Mouse (Mus musculus): ENCODE data around the gene Abcf1. TPM values are rescaled to one million over a fixed set of nuclear protein-coding genes. Genes with fewer than 3 reads are reported as not detected.

Abcf1 gene
- polyA plus RNA-seq, 1 experiment from 2014 or later, result 110 TPM

- TF ChIP-seq CTCF (IDR thresholded peaks at IDR 0.05), result no peak
- ATAC-seq (no peak), DNase-seq (ENCODE audit: low read depth, low spot score) (no peak)
- ChIA-PET CTCF (interaction anchor here (1.1 to 8.5 kb wide), 2 partner anchors 21 to 62 kb away, joined by 4 to 44 read pairs; partner anchors contain the start of gene H2-T24), POLR2A (interaction anchor here (0.5 kb wide), 1 partner anchor 33 kb away, joined by 3 read pairs; no protein-coding TSS in a partner anchor)
- no peaks in the 10 kb centered on the region for H3K27me3 ChIP-seq
- in situ Hi-C loops (cut with MboI; ENCODE audit: low pct_unique_long_range_greater_than_20kb), result loop anchor here (5.0 kb wide), 1 partner anchor 119 kb away; no protein-coding TSS in a partner anchor
These were observed 29.2 kb upstream of the Abcf1 start for GRCm38 (mm10) chr17:35998545-35999305.

- ATAC-seq (no peak), DNase-seq (ENCODE audit: low read depth, low spot score) (no peak)
- in situ Hi-C loops (cut with MboI; ENCODE audit: low pct_unique_long_range_greater_than_20kb), result loop anchor here (5.0 kb wide), 1 partner anchor 119 kb away; no protein-coding TSS in a partner anchor
- no peaks in the 10 kb centered on the region for H3K27me3 ChIP-seq
- no peak for TF ChIP-seq CTCF (IDR thresholded peaks at IDR 0.05)
- ChIA-PET POLR2A (interaction anchor here (0.5 to 0.7 kb wide), 2 partner anchors 33 to 50 kb away, joined by 3 to 5 read pairs; no protein-coding TSS in a partner anchor), CTCF (interaction anchor here (0.6 to 8.5 kb wide), 13 partner anchors 19 to 135 kb away, joined by 3 to 44 read pairs (median 4); partner anchors contain the start of genes Gm19684, H2-T23 and H2-T24)
These were observed 28.4 kb upstream of the Abcf1 start for GRCm38 (mm10) chr17:35997713-35998510.

GRCm38 (mm10) chr17:35996949-35997348 is 27.4 kb upstream of the Abcf1 start:
- DNase-seq (ENCODE audit: low read depth, low spot score), result peak; percentile 95
- ATAC-seq, result peak; percentile 77
- in situ Hi-C loops (cut with MboI; ENCODE audit: low pct_unique_long_range_greater_than_20kb), result loop anchor here (5.0 kb wide), 1 partner anchor 120 kb away; no protein-coding TSS in a partner anchor
- H3K27me3 ChIP-seq, result no peaks in the 10 kb centered on the region
- ChIA-PET CTCF (interaction anchor here (0.6 to 2.4 kb wide), 13 partner anchors 20 to 136 kb away, joined by 3 to 19 read pairs (median 3); partner anchors contain the start of genes Gm19684, Gm6034, H2-T22 and H2-T23), POLR2A (interaction anchor here (0.6 to 0.7 kb wide), 2 partner anchors 18 to 30 kb away, joined by 3 read pairs; no protein-coding TSS in a partner anchor)
- TF ChIP-seq CTCF (IDR thresholded peaks at IDR 0.05), result peak; percentile 99

- CTCF ChIA-PET, result interaction anchor here (1.3 to 5.4 kb wide), 10 partner anchors 8 to 194 kb away, joined by 4 to 74 read pairs (median 12); partner anchors contain the start of genes Gnl1 and Prr3
- TF ChIP-seq CTCF (IDR thresholded peaks at IDR 0.05), result no peak
These were observed 25.3 kb upstream of the Abcf1 start for GRCm38 (mm10) chr17:35994879-35995240.

GRCm38 (mm10) chr17:35994175-35994878 is 24.8 kb upstream of the Abcf1 start:
- in situ Hi-C loops (cut with MboI; ENCODE audit: low pct_unique_long_range_greater_than_20kb), result loop anchor here (5.0 kb wide), 1 partner anchor 57 kb away; no protein-coding TSS in a partner anchor
- POLR2A ChIA-PET, result interaction anchor here (0.7 to 1.4 kb wide), 4 partner anchors 11 to 75 kb away, joined by 3 to 6 read pairs (median 4); partner anchors contain the start of genes Gnl1 and Prr3
- peak; percentile 54 for DNase-seq (ENCODE audit: low read depth, low spot score)

More at GRCm38 (mm10) chr17:35994879-35995240, 25.3 kb upstream of the Abcf1 start:
- POLR2A ChIA-PET, result interaction anchor here (0.6 to 0.7 kb wide), 2 partner anchors 11 to 80 kb away, joined by 3 to 6 read pairs; no protein-coding TSS in a partner anchor
- in situ Hi-C loops (cut with MboI; ENCODE audit: low pct_unique_long_range_greater_than_20kb), result loop anchor here (5.0 kb wide), 2 partner anchors 58 to 122 kb away; no protein-coding TSS in a partner anchor
- DNase-seq (ENCODE audit: low read depth, low spot score) (no peak), ATAC-seq (no peak)
- no peaks in the 10 kb centered on the region for H3K27me3 ChIP-seq

GRCm38 (mm10) chr17:35993675-35994074 is 24.1 kb upstream of the Abcf1 start:
- no peaks in the 10 kb centered on the region for H3K27me3 ChIP-seq
- peak; percentile 99 for TF ChIP-seq CTCF (IDR thresholded peaks at IDR 0.05)
- DNase-seq (ENCODE audit: low read depth, low spot score) (no peak), ATAC-seq (peak; percentile 68)
- in situ Hi-C loops (cut with MboI; ENCODE audit: low pct_unique_long_range_greater_than_20kb), result loop anchor here (5.0 kb wide), 1 partner anchor 56 kb away; no protein-coding TSS in a partner anchor
- POLR2A ChIA-PET, result interaction anchor here (0.9 to 1.4 kb wide), 4 partner anchors 10 to 74 kb away, joined by 3 to 6 read pairs (median 4); partner anchors contain the start of genes Gnl1 and Prr3
- CTCF ChIA-PET, result interaction anchor here (0.6 to 5.4 kb wide), 30 partner anchors 10 to 195 kb away, joined by 3 to 74 read pairs (median 5); partner anchors contain the start of genes Gm6034, Gnl1, H2-T22 and H2-T24

More at GRCm38 (mm10) chr17:35994175-35994878, 24.8 kb upstream of the Abcf1 start:
- TF ChIP-seq CTCF (IDR thresholded peaks at IDR 0.05), result no peak
- H3K27me3 ChIP-seq, result no peaks in the 10 kb centered on the region
- CTCF ChIA-PET, result interaction anchor here (0.7 to 5.4 kb wide), 27 partner anchors 9 to 195 kb away, joined by 3 to 74 read pairs (median 6); partner anchors contain the start of genes Gm6034, Gnl1, H2-T22 and H2-T24
- ATAC-seq, result peak; percentile 65

GRCm38 (mm10) chr17:35991781-35992180 is 22.2 kb upstream of the Abcf1 start:
- DNase-seq (ENCODE audit: low read depth, low spot score) (no peak), ATAC-seq (no peak)
- ChIA-PET CTCF (interaction anchor here (1.3 to 5.4 kb wide), 3 partner anchors 10 to 69 kb away, joined by 4 to 74 read pairs (median 62); partner anchors contain the start of genes Gnl1 and Prr3), POLR2A (interaction anchor here (1.0 kb wide), 1 partner anchor 11 kb away, joined by 4 read pairs; the partner anchor contains the start of gene Prr3)
- no peaks in the 10 kb centered on the region for H3K27me3 ChIP-seq
- no peak for TF ChIP-seq CTCF (IDR thresholded peaks at IDR 0.05)
- in situ Hi-C loops (cut with MboI; ENCODE audit: low pct_unique_long_range_greater_than_20kb), result loop anchor here (5.0 kb wide), 1 partner anchor 54 kb away; no protein-coding TSS in a partner anchor

DNA sequence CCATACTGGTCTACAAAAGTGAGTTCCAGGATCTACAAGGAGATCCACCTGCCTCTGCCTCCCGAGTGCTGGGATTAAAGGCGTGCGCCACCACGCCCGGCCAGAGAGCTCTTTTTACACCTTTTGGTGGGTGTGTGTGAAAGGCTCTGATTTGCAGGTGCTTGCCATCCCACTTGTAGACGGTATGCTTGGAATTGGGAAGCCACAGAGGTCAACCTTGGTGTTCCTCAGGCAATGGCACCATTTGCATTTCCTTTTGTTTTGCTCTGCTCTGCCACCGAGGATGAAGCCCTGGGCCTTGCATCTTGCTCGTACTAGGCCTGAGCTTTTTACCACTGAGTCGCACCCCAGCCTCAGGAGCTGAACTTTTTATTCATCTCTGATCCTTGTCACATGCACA is 12.2 kb upstream of the Abcf1 start:
- in situ Hi-C loops (cut with MboI; ENCODE audit: low pct_unique_long_range_greater_than_20kb), result no loop called here
- TF ChIP-seq CTCF (IDR thresholded peaks at IDR 0.05), result no peak
- ChIA-PET POLR2A (interaction anchor here (1.1 kb wide), 1 partner anchor 11 kb away, joined by 3 read pairs; no protein-coding TSS in a partner anchor), CTCF (interaction anchor here (1.2 to 6.8 kb wide), 3 partner anchors 11 to 44 kb away, joined by 4 to 62 read pairs (median 4); no protein-coding TSS in a partner anchor)
- DNase-seq (ENCODE audit: low read depth, low spot score) (no peak), ATAC-seq (no peak)
- H3K27me3 ChIP-seq, result no peaks in the 10 kb centered on the region

Measured in Patski (cell line).